Mouse (Mus musculus) cerebellum, adult 2 months (tissue): ENCODE results near the gene Add2. TPM values are rescaled to one million over a fixed set of nuclear protein-coding genes. Genes with fewer than 3 reads are reported as not detected.

Experiments used
- DNase-seq, 2 experiments: peaks; one replicate each; pipeline ENCODE4 v3.0.0; 2021
- H3K27ac ChIP-seq: fragments of 200-500 bp; 2 replicates; pipeline ENCODE4 v1.5.1; 2012; ENCODE audit warnings: low read length, control low read depth, inconsistent platforms; ENCODE audit not compliant: insufficient read depth
- H3K27me3 ChIP-seq: fragments of 200-500 bp; 2 replicates; pipeline ENCODE4 v1.6.1; 2012; ENCODE audit warnings: inconsistent platforms, mild to moderate bottlenecking, low read length, moderate library complexity; ENCODE audit not compliant: control insufficient read depth, insufficient read depth
- H3K4me1 ChIP-seq: fragments of 200-500 bp; 2 replicates; pipeline ENCODE4 v1.6.1; 2011; ENCODE audit warnings: low read length; ENCODE audit not compliant: control insufficient read depth, insufficient read depth
- H3K4me3 ChIP-seq: fragments of 200-500 bp; replicated peaks from 2 replicates; pipeline ENCODE3; 2011; ENCODE audit warnings: mild to moderate bottlenecking, low read depth, low read length, control low read depth; ENCODE audit not compliant: insufficient read depth
- CTCF ChIP-seq: fragments of 200-500 bp; IDR thresholded peaks from 2 replicates; pipeline ENCODE4 v1.5.1; 2011; ENCODE audit warnings: low read depth, mild to moderate bottlenecking, control low read depth, low read length, moderate library complexity, borderline replicate concordance; ENCODE audit not compliant: insufficient read depth
- POLR2A ChIP-seq: fragments of 200-500 bp; IDR thresholded peaks from 2 replicates; pipeline ENCODE4 v1.6.1; 2011; ENCODE audit warnings: low read length, control low read depth, borderline replicate concordance; ENCODE audit not compliant: insufficient read depth
- WGBS: fragments of 180-500 bp; shearing (Covaris S2); methylation state at CpG from one replicate; pipeline ENCODE4 v1.1.7; 2018; 5-methylcytosine and 5-hydroxymethylcytosine counted together
- polyA plus RNA-seq: library from polyadenylated mRNA; depleted of rRNA; stranded (reverse); fragments of >200 nt; gene quantifications from 2 replicates; pipeline ENCODE4 v1.2.3, GENCODE M21; 2012

The Add2 gene
- polyA plus RNA-seq, 1 experiment: 54.9 TPM

DNA sequence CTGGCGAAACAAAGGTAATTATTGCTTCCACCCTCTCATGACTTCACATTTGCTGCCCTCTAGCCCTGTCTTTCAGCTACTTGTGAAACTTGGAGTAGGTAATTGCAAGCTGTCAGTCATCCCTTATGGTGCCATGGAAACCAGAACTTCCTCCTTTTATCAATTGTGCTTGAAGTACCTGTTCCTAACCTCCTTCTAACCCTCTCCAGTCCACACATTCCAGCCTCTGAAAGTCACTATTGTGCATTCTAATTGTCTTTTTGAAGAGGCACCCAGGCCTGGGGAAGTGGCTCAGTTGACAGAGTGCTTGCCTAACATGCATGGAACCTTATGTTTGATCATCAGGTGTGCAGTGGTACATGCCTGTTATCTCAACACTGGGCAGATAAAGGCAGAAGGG is 5.2 kb downstream of the Add2 start:
- Histone ChIP-seq H3K4me3 (no peak overlapping the region), H3K4me1 (peaks cover 30% of the 10 kb centered on the region), H3K27me3 (no peaks in the 10 kb centered on the region), H3K27ac (no peak overlapping the region)
- no peak for DNase-seq
- no peak for TF ChIP-seq POLR2A
- TF ChIP-seq CTCF: no peak
- WGBS: 97% methylated on average over 1 of the region's 1 CpGs

- WGBS: 11% methylated on average over 2 of the region's 2 CpGs
- TF ChIP-seq POLR2A (no peak), CTCF (no peak)
- Histone ChIP-seq H3K27ac (peak overlapping the region; percentile 39; the same call in 1 of the 2 replicates), H3K27me3 (no peaks in the 10 kb centered on the region), H3K4me1 (peaks cover 18% of the 10 kb centered on the region), H3K4me3 (no peak overlapping the region)
- DNase-seq: no peak
Measured at GRCm38 (mm10) chr6:86038901-86039300, 10.4 kb downstream of the Add2 start.

DNA sequence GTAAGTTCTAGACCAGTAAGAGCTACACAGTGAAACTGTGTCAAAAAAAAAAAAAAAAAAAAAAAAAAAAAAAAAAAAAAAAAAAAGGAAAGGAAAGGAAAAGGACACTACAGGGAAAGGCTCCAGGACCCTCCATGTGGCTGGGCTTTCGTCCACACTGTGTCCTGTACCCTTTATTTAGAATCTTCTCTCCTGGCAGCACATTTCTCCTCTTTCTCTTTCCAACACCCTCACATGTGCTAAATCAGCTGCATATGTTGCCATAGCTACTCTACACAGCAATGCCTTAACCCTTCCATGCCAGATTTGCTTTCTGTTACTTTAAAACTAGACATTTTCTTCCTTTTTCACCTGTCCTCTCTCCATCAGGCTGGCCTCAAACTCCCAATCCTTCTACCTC is 11.7 kb downstream of the Add2 start:
- Histone ChIP-seq H3K4me3 (no peak overlapping the region), H3K4me1 (peaks cover 23% of the 10 kb centered on the region)
- WGBS: 18% methylated on average over 1 of the region's 1 CpGs

GRCm38 (mm10) chr6:86047510-86047909 is 19.0 kb downstream of the Add2 start:
- no peak overlapping the region for H3K4me3 ChIP-seq
- H3K27ac ChIP-seq: no peak overlapping the region
- no peaks in the 10 kb centered on the region for H3K27me3 ChIP-seq
- no peak for DNase-seq
- TF ChIP-seq POLR2A: no peak
- no peak for TF ChIP-seq CTCF
- WGBS: 74% methylated on average over 11 of the region's 11 CpGs
- H3K4me1 ChIP-seq: peaks cover 17% of the 10 kb centered on the region

More for the DNA sequence above, 11.7 kb downstream of the Add2 start:
- Histone ChIP-seq H3K27ac (no peak overlapping the region), H3K27me3 (no peaks in the 10 kb centered on the region)
- no peak for TF ChIP-seq CTCF
- no peak for TF ChIP-seq POLR2A
- DNase-seq: peak in 1 of 2 experiments; percentile 60

GRCm38 (mm10) chr6:86048509-86048908 is 20.0 kb downstream of the Add2 start:
- 78% methylated on average over 5 of the region's 5 CpGs for WGBS
- no peak for DNase-seq
- no peaks in the 10 kb centered on the region for H3K27me3 ChIP-seq
- TF ChIP-seq CTCF (no peak), POLR2A (no peak)
- peaks cover 21% of the 10 kb centered on the region for H3K4me1 ChIP-seq
- H3K27ac ChIP-seq: no peak overlapping the region
- H3K4me3 ChIP-seq: no peak overlapping the region

GRCm38 (mm10) chr6:86050586-86051268 is 22.2 kb downstream of the Add2 start:
- TF ChIP-seq POLR2A: no peak
- no peak for TF ChIP-seq CTCF
- H3K27ac ChIP-seq: no peak overlapping the region
- no peak overlapping the region for H3K4me3 ChIP-seq
- DNase-seq: no peak
- peaks cover 16% of the 10 kb centered on the region for H3K4me1 ChIP-seq
- WGBS: 52% methylated on average over 6 of the region's 6 CpGs
- no peaks in the 10 kb centered on the region for H3K27me3 ChIP-seq

- no peak overlapping the region for H3K4me3 ChIP-seq
- H3K27ac ChIP-seq: no peak overlapping the region
- no peak for TF ChIP-seq CTCF
- no peak for DNase-seq
- H3K27me3 ChIP-seq: no peaks in the 10 kb centered on the region
- H3K4me1 ChIP-seq: peaks cover 16% of the 10 kb centered on the region
- WGBS: 44% methylated on average over 7 of the region's 7 CpGs
Measured at GRCm38 (mm10) chr6:86052032-86052459, 23.6 kb downstream of the Add2 start.

DNA sequence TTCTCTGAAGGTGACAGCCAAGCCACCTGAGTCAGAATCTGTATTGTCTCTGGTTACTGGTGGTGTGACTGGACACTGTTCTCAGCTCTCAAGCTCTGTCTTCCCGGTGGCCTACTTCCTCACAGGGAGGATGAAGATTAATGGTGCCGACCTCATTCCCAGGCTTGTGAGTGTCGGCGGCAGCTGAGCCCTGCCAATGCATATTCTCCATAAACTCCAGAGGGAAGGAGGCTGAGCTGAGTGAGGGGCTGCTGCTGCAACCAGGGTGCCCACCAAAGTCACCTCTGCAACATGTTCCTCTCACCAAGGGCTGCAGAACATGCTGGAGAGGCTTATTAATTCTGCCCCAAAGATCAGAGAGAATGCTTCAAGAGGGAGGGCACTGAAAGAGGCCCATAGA is 24.1 kb downstream of the Add2 start:
- 28% methylated on average over 4 of the region's 4 CpGs for WGBS
- Histone ChIP-seq H3K4me3 (no peak overlapping the region), H3K27ac (peak overlapping the region; percentile 23; the same call in 1 of the 2 replicates), H3K4me1 (peaks cover 16% of the 10 kb centered on the region), H3K27me3 (no peaks in the 10 kb centered on the region)
- no peak for TF ChIP-seq CTCF
- TF ChIP-seq POLR2A: no peak
- DNase-seq: no peak
